Mouse (Mus musculus) MEL (cell line): ENCODE data around the gene Olfr568.

Experiments
- CTCF ChIP-seq, 3 experiments: IDR thresholded peaks in 2 of 3; conservative IDR thresholded peaks in 1 of 3; 2 replicates each; pipeline ENCODE4 v1.5.1; 2011 to 2012; ENCODE audit warnings: low read length in 3 of 3, low read depth in 2 of 3, mild to moderate bottlenecking in 2 of 3, improper control_type of control experiment in 1 of 3, inconsistent platforms in 1 of 3, mixed read lengths in 1 of 3, moderate library complexity in 1 of 3; ENCODE audit not compliant: control insufficient read depth in 1 of 3, insufficient read depth in 1 of 3, poor library complexity in 1 of 3, severe bottlenecking in 1 of 3
- E2F4 ChIP-seq: IDR thresholded peaks from 2 replicates; pipeline ENCODE4 v1.6.1; 2011; ENCODE audit warnings: low read depth, low read length, improper control_type of control experiment, borderline replicate concordance
- ELF1 ChIP-seq: IDR thresholded peaks from 2 replicates; pipeline ENCODE4 v1.6.1; 2014; ENCODE audit warnings: low read depth, mild to moderate bottlenecking, inconsistent platforms, low read length, improper control_type of control experiment, moderate library complexity
- ETS1 ChIP-seq: IDR thresholded peaks from 2 replicates; pipeline ENCODE4 v1.6.1; 2012; ENCODE audit warnings: low read depth, mild to moderate bottlenecking, inconsistent platforms, low read length, improper control_type of control experiment, moderate library complexity
- GATA1 ChIP-seq: IDR thresholded peaks from 2 replicates; pipeline ENCODE4 v1.6.1; 2011; ENCODE audit warnings: low read depth, low read length, improper control_type of control experiment
- MYC ChIP-seq: IDR thresholded peaks from 2 replicates; pipeline ENCODE4 v1.6.1; 2011; ENCODE audit warnings: low read depth, mild to moderate bottlenecking, low read length, improper control_type of control experiment, moderate library complexity
- NRF1 ChIP-seq: IDR thresholded peaks from 2 replicates; pipeline ENCODE4 v1.6.1; 2014; ENCODE audit warnings: low read depth, mild to moderate bottlenecking, inconsistent platforms, low read length, improper control_type of control experiment, moderate library complexity; ENCODE audit not compliant: poor library complexity, insufficient read depth, severe bottlenecking
- POLR2A ChIP-seq, 2 experiments: IDR thresholded peaks; 2 replicates each; pipeline ENCODE4 v1.6.1; 2011 to 2012; ENCODE audit warnings: low read length in 2 of 2, mild to moderate bottlenecking in 2 of 2, control low read depth in 1 of 2, improper control_type of control experiment in 1 of 2, low read depth in 1 of 2, moderate library complexity in 1 of 2; ENCODE audit not compliant: control insufficient read depth in 1 of 2, insufficient read depth in 1 of 2, poor library complexity in 1 of 2
- RCOR1 ChIP-seq: IDR thresholded peaks from 2 replicates; pipeline ENCODE4 v1.6.1; 2012; ENCODE audit warnings: low read depth, mild to moderate bottlenecking, inconsistent platforms, low read length, improper control_type of control experiment
- SIN3A ChIP-seq: IDR thresholded peaks from 2 replicates; pipeline ENCODE4 v1.6.1; 2012; ENCODE audit warnings: low read length, improper control_type of control experiment, inconsistent platforms
- SMC3 ChIP-seq: IDR thresholded peaks from 2 replicates; pipeline ENCODE4 v1.6.1; 2011; ENCODE audit warnings: low read depth, low read length, improper control_type of control experiment
- ZMIZ1 ChIP-seq: IDR thresholded peaks from 2 replicates; pipeline ENCODE4 v1.6.1; 2012; ENCODE audit warnings: low read depth, mild to moderate bottlenecking, inconsistent platforms, low read length, improper control_type of control experiment, moderate library complexity
- ZNF384 ChIP-seq: IDR thresholded peaks from 2 replicates; pipeline ENCODE4 v1.6.1; 2012; ENCODE audit warnings: low read depth, mild to moderate bottlenecking, inconsistent platforms, low read length, improper control_type of control experiment

GRCm38 (mm10) chr7:102915261-102915660 lies 38.3 kb downstream of the Olfr568 start:
- TF ChIP-seq CTCF (IDR thresholded peaks at IDR 0.05 in 2 of 3, conservative IDR thresholded peaks at IDR 0.05 in 1 of 3; ENCODE audit: control insufficient read depth in 1 of 3, insufficient read depth in 1 of 3, low read depth in 2 of 3, low read length in 3 of 3, poor library complexity in 1 of 3, severe bottlenecking in 1 of 3) (no peak), SIN3A (no peak), POLR2A (IDR thresholded peaks at IDR 0.05; ENCODE audit: control insufficient read depth in 1 of 2, insufficient read depth in 1 of 2, low read depth in 1 of 2, low read length in 2 of 2, poor library complexity in 1 of 2) (no peak), ZMIZ1 (no peak), GATA1 (no peak), MYC (no peak), RCOR1 (no peak), ZNF384 (no peak), SMC3 (no peak), E2F4 (no peak), ETS1 (no peak), ELF1 (no peak), NRF1 (no peak)
